Mouse (Mus musculus) E14TG2a.4 (cell line): Measurements from ENCODE around the gene Nfkb2.
A peak's percentile ranks its signal among the peaks of the same experiment; 100 is the strongest.

ENCODE experiments used
- H3K27me3 ChIP-seq: 2 replicates; pipeline ENCODE4 v1.6.1; 2014; ENCODE audit warnings: low read length, control low read depth; ENCODE audit not compliant: insufficient read depth
- H3K36me3 ChIP-seq: 2 replicates; pipeline ENCODE4 v1.6.1; 2014; ENCODE audit warnings: low read length, control low read depth; ENCODE audit not compliant: insufficient read depth
- H3K4me1 ChIP-seq: replicated peaks from 2 replicates; pipeline ENCODE4 v1.6.1; 2014; ENCODE audit warnings: low read depth, low read length, control low read depth
- H3K4me3 ChIP-seq: replicated peaks from 2 replicates; pipeline ENCODE4 v1.5.1; 2014; ENCODE audit warnings: mild to moderate bottlenecking, low read length
- H3K9me3 ChIP-seq: 2 replicates; pipeline ENCODE4 v1.6.1; 2014; ENCODE audit warnings: low read length, control low read depth
- CTCF ChIP-seq: conservative IDR thresholded peaks from 2 replicates; pipeline ENCODE4 v1.5.1; 2014; ENCODE audit warnings: low read length
- NANOG ChIP-seq: IDR thresholded peaks from 2 replicates; pipeline ENCODE4 v1.6.1; 2014; ENCODE audit warnings: borderline replicate concordance, low read length, mixed read lengths
- POU5F1 ChIP-seq: IDR thresholded peaks from 2 replicates; pipeline ENCODE4 v1.6.1; 2014; ENCODE audit warnings: low read length, borderline replicate concordance

Nfkb2 gene

DNA sequence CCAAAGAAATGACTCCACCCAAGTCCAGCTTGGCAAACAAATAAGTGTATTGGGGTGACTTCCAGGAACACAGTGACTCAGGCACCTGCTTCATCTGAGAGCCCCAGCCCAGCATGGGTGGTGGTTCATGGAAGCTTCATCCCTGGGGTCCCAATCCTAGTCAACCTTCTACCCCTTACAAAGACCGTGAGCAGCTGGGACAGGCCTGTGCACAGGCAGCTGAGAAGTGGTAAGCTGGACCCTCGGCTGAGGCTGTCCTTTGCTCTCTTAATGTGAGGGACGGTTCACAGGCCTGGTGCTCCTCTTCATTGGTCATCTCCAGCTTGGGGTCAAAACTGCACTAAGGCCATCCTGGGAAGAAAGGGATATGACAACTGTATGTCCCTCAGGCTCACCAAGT lies 16.6 kb upstream of the Nfkb2 start:
- peaks cover 14% of the 10 kb centered on the region for H3K27me3 ChIP-seq
- no peaks in the 10 kb centered on the region for H3K9me3 ChIP-seq
- peaks cover 42% of the 10 kb centered on the region for H3K36me3 ChIP-seq
- no peak overlapping the region for H3K4me3 ChIP-seq
- H3K4me1 ChIP-seq = peaks cover 26% of the 10 kb centered on the region
- TF ChIP-seq NANOG (no peak), POU5F1 (no peak), CTCF (no peak)

DNA sequence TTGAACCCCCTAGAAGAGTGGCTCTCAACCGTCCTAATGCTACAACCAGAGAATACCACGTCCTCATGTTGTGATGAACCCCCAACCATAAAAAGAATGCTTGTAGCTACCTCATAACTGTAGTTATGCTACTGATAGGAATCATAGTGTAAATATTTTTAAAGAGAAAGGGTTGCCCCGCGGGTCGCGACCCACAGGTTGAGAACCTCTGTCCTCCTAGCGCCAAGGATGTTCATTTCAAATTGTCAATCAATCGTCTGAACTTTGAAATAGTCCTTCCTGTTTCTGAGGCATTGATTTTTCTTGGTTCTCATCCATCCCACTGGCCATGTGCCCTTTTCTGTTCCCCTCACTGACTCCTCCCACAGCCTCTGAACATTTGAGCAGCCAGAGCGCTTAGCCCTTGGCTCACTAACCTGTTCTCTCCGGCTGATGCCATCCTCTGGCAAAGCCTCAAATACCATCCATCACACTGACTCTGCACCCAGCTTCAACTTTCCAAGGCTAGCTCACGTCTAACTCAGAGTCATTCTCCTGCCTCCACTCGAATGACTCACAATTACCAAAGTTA lies 13.5 kb upstream of the Nfkb2 start:
- H3K27me3 ChIP-seq = peaks cover 24% of the 10 kb centered on the region
- TF ChIP-seq CTCF = no peak
- TF ChIP-seq POU5F1 = no peak
- no peak for TF ChIP-seq NANOG
- H3K36me3 ChIP-seq = peaks cover 14% of the 10 kb centered on the region
- no peaks in the 10 kb centered on the region for H3K9me3 ChIP-seq
- H3K4me1 ChIP-seq = peaks cover 8% of the 10 kb centered on the region
- no peak overlapping the region for H3K4me3 ChIP-seq

DNA sequence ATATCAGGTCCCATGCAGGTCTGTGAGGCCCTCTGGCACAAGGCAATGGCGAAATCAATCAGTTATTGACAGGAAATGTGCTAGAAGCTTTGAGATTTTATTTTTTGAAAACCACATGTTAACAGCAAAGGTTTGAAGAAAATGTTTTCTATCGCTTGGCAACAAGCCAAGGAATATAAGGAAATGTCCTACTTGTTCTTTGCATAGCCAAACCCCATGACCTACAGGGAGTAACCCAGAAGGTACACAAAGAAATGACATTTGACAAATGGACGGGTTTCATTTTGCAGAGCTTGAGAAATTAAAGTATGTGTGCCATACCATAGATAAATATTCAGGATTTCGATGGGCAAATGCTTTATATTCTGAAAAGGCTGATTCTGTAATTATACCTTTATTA lies 7.2 kb upstream of the Nfkb2 start:
- Histone ChIP-seq H3K27me3 (peaks cover 35% of the 10 kb centered on the region), H3K4me3 (no peak overlapping the region), H3K9me3 (no peaks in the 10 kb centered on the region), H3K36me3 (no peaks in the 10 kb centered on the region), H3K4me1 (no peaks in the 10 kb centered on the region)
- TF ChIP-seq POU5F1 = no peak
- no peak for TF ChIP-seq NANOG
- no peak for TF ChIP-seq CTCF

DNA sequence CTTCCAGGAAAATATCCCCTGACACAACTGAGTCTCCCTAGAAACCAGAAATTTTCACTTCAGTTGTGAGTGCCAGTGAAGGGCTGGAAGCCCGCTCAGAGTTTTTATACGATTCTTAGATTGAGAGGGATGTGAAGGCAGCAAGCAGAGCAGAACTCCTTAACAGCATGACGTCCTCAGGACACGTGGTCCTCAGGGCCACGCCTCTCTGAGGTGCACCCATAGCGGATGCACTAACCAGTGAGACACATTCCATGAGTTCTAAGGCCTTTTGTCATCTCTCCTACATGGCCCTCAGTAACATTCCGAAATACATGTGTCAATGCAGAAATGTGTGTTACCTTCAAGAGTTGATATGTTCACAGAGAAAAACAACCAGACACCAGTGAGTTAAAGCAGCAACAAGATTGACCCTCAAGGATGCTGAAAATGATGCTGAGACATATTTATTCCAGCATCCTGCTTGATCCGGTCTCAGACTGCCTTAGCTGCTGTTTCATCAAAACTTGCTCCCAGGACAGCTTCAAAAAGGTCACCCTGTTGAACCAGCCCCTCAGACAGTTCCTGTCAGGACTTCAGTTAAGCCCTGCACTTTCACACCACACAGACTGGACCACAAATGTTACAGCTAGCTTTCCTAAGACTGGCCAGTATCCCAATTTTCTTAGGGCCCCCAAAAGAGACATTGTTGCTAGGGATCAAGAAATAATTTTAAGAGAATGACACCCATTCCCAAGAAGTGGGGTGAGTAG lies 3.6 kb upstream of the Nfkb2 start:
- H3K36me3 ChIP-seq = no peaks in the 10 kb centered on the region
- H3K4me1 ChIP-seq = peaks cover 12% of the 10 kb centered on the region
- H3K9me3 ChIP-seq = no peaks in the 10 kb centered on the region
- peaks cover 36% of the 10 kb centered on the region for H3K27me3 ChIP-seq
- no peak overlapping the region for H3K4me3 ChIP-seq
- TF ChIP-seq CTCF (no peak), NANOG (no peak), POU5F1 (no peak)

DNA sequence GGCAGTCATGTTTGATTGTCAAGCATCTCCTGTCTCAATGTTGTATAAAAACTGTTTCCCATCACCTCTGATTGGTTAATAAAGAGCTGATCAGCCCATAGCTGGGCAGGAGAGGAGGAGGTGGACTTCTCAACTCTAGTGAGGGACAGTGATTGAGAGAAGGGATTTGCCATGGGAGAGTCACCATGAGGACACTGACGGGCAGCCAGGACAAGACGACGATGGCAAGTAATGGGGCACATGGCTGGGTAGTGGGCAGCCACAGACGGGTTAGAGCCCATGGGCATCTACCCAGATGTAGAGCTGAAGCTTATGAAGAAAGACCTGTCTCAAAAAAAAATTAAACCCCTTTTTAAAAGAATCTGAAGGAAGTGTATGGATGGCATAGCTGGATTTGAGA lies 1.6 kb upstream of the Nfkb2 start:
- TF ChIP-seq CTCF (no peak), POU5F1 (no peak), NANOG (no peak)

DNA sequence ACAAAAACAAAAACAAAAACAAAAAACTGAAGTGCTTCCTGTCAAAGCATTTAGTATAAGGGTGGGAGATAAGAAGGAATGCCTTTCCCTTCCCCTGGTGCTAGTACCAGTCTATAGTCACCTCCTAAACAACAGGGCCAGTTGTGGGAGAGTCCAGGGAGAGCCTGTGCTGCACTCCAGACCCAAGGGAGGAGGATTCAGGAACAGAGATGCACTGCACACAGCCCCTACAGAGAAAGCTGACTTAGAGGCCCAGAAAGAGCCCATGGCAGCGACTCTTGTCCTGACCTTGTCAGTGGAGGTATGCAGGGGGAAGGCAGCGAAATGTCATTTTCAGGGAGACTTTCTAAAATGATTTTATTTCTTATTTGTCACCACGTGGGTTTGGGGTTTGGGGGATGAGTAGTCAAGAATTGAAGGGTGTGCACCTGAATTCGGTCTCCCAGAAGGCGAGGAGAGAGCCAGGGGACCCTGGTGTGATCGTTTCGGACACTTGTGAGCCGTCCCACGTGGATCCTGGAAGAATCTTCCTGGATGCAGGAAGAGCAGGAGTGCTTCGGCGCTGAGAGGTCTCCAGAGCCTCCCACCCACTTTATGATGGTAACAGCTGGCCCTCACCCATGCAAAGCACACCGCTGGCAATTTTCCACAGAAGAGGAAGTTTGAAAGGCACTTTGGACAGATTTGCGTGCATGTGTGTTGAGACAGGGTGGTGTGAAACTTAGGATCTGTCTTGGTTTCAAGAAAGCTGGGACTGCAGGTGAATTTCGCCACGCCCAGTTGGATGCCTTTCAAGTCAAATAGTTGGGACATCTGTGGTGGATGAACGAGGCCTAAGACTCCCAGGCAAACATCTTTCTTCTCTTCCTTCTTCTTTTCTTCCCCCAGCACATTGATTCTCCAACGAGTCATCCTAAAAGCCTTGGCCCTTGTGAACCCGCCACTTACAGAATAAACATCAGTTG lies 587 bp upstream of the Nfkb2 start:
- H3K36me3 ChIP-seq = 0 out of 2 replicates have a peak, but pooled peaks cover 6% of the 10 kb centered on the region
- peaks cover 59% of the 10 kb centered on the region for H3K27me3 ChIP-seq
- H3K4me3 ChIP-seq = peak overlapping the region; percentile 87
- H3K4me1 ChIP-seq = peaks cover 31% of the 10 kb centered on the region
- TF ChIP-seq CTCF (no peak), NANOG (no peak), POU5F1 (no peak)
- H3K9me3 ChIP-seq = no peaks in the 10 kb centered on the region

More for the DNA sequence above, 1.6 kb upstream of the Nfkb2 start:
- H3K36me3 ChIP-seq = 0 out of 2 replicates have a peak, but pooled peaks cover 5% of the 10 kb centered on the region
- H3K4me1 ChIP-seq = peaks cover 22% of the 10 kb centered on the region
- H3K9me3 ChIP-seq = no peaks in the 10 kb centered on the region
- H3K27me3 ChIP-seq = peaks cover 52% of the 10 kb centered on the region
- no peak overlapping the region for H3K4me3 ChIP-seq

DNA sequence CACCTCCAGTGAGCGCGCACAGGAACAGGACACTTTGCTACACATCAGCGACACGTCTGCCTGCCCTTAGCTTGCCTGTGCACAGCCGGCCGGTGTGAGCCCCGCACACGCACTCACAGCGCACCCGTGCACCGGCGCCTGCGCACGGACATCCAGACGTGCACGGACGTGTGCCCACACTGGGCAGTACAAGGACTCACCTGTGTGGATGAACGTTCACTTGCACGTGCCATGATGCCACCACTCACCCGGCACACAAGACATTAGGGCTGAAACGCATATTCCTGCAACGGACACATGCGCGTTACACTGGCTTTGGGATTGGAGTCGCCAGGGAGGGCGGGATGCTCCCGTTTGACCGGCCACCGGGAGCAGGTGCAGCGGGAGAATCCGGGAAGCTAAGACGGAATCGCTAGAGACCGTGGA lies 801 bp downstream of the Nfkb2 start:
- Histone ChIP-seq H3K4me3 (peak overlapping the region; percentile 87), H3K9me3 (no peaks in the 10 kb centered on the region), H3K4me1 (peaks cover 43% of the 10 kb centered on the region), H3K27me3 (peaks cover 71% of the 10 kb centered on the region), H3K36me3 (0 out of 2 replicates have a peak, but pooled peaks cover 9% of the 10 kb centered on the region)
- TF ChIP-seq NANOG = no peak
- TF ChIP-seq CTCF = no peak
- no peak for TF ChIP-seq POU5F1
